Mouse (Mus musculus): ENCODE results near the gene Rnf126. TPM values are rescaled to one million over a fixed set of nuclear protein-coding genes. Genes with fewer than 3 reads are reported as not detected.

Rnf126 gene
- polyA plus RNA-seq, 1 experiment from 2014 or later: 90.7 TPM

DNA sequence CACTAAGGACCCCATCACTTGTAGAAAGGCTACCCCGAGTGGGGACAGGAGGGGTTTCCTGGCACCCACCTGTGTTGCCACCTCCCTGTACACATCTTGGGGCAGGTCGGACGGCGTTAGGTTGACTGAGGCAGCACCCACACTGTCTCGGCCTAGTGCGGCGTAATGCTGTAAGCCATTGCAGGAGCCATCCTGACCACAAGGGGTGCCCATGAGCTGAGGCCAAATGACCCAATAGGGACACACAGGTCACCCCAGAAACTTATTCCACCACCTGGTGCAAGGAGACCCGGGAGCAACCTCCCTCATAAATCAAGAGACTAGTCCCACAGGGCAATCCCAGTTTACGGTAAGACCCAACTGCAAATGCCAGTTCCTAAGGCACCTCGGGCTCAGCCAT is 28.5 kb downstream of the Rnf126 start:
- H3K36me3 ChIP-seq: peaks cover 99% of the 10 kb centered on the region
- no peak for ATAC-seq (ENCODE audit: low FRiP score)
- WGBS: 87% methylated on average over 10 of the region's 10 CpGs
- H3K4me2 ChIP-seq: no peak overlapping the region
- no peak overlapping the region for H3K9ac ChIP-seq
- H3K4me3 ChIP-seq: no peak overlapping the region
- H3K9me3 ChIP-seq: peaks cover 38% of the 10 kb centered on the region
- no peaks in the 10 kb centered on the region for H3K4me1 ChIP-seq (replicated peaks)
- peaks cover 23% of the 10 kb centered on the region for H3K27me3 ChIP-seq
- no peak overlapping the region for H3K27ac ChIP-seq

- H3K9me3 ChIP-seq: peaks cover 38% of the 10 kb centered on the region
Measured at GRCm38 (mm10) chr10:79736706-79737105, 30.0 kb downstream of the Rnf126 start.

DNA sequence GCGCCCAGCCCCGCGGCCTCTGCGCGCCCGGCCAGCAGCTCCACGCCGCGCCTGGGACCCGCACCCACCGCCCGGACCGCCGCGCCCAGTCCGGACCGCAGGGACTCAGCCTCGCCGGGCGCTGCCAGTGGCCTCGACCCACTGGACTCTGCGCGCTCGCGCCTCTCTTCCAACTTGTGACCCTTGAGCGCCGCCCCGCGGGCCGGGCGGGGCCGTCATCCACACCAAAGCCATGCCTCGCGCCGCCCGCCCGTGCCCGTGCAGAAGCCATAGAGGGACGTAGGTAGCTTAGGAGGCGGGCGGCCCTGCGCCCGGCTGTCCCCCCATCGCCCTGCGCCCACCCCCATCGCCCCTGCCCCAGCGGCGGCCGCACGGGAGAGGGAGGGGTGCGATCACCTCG is 31.4 kb downstream of the Rnf126 start:
- peaks cover 32% of the 10 kb centered on the region for H3K9me3 ChIP-seq
- ATAC-seq (ENCODE audit: low FRiP score): no peak
- H3K4me3 ChIP-seq: no peak overlapping the region
- WGBS: 31% methylated on average over 45 of the region's 52 CpGs
- H3K36me3 ChIP-seq: peaks cover 95% of the 10 kb centered on the region
- H3K4me2 ChIP-seq: 0 out of 2 replicates have a peak overlapping the region, but pooled peaks have one; percentile 4
- H3K4me1 ChIP-seq (replicated peaks): no peaks in the 10 kb centered on the region
- H3K27ac ChIP-seq: no peak overlapping the region
- peaks cover 23% of the 10 kb centered on the region for H3K27me3 ChIP-seq
- no peak overlapping the region for H3K9ac ChIP-seq

More at GRCm38 (mm10) chr10:79736706-79737105, 30.0 kb downstream of the Rnf126 start:
- no peak for ATAC-seq (ENCODE audit: low FRiP score)
- no peaks in the 10 kb centered on the region for H3K4me1 ChIP-seq (replicated peaks)
- 84% methylated on average over 14 of the region's 14 CpGs for WGBS
- H3K4me2 ChIP-seq: no peak overlapping the region
- H3K4me3 ChIP-seq: no peak overlapping the region
- H3K27me3 ChIP-seq: peaks cover 23% of the 10 kb centered on the region
- no peak overlapping the region for H3K27ac ChIP-seq
- peaks cover 100% of the 10 kb centered on the region for H3K36me3 ChIP-seq
- H3K9ac ChIP-seq: no peak overlapping the region

- Histone ChIP-seq H3K9me3 (peaks cover 16% of the 10 kb centered on the region), H3K9ac (no peak overlapping the region), H3K4me1 (replicated peaks) (no peaks in the 10 kb centered on the region; the same call in 1 of the 2 replicates), H3K27ac (no peak overlapping the region), H3K27me3 (peaks cover 23% of the 10 kb centered on the region), H3K4me2 (no peak overlapping the region), H3K36me3 (peaks cover 80% of the 10 kb centered on the region), H3K4me3 (no peak overlapping the region)
- no peak for ATAC-seq (ENCODE audit: low FRiP score)
- whole genome bisulfite sequencing: 95% methylated on average over 15 of the region's 15 CpGs
Measured at GRCm38 (mm10) chr10:79733847-79734246, 32.9 kb downstream of the Rnf126 start.

- H3K4me1 ChIP-seq (replicated peaks): no peaks in the 10 kb centered on the region; the same call in 1 of the 2 replicates
- 92% methylated on average over 1 of the region's 1 CpGs for WGBS
Measured at GRCm38 (mm10) chr10:79732500-79732899, 34.3 kb downstream of the Rnf126 start.

DNA sequence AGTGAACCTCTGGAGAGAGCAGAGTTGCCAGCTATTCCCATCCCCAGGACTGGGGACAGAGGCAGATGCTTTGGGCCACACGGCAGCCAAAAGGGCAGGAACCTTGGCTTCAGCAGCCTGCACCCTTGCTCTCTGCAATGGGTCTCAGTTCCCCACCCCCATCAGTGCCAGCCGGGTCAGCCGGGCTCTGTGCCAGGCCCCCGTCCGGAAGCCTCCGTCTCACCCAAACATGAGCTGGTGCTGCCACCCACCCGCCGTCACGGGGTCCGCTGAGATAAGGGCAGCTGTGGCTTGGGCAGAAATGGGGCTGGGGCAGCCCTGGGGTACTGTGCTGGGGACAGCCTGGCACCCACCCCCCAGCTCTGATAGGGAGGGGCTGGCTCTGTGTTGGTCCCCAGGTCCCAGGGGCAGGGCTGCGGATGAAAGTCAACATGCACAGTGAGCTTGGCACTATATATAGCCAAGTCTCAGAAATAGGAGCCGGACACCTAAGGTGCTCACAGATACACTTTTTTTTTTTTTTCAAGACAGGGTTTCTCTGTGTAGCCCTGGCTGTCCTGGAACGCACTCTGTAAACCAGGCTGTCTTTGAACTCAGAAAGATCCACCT is 37.3 kb downstream of the Rnf126 start:
- Histone ChIP-seq H3K27me3 (0 out of 2 replicates have a peak, but pooled peaks cover under 1% of the 10 kb centered on the region), H3K36me3 (peaks cover 36% of the 10 kb centered on the region), H3K4me2 (no peak overlapping the region), H3K4me3 (no peak overlapping the region), H3K4me1 (replicated peaks) (no peaks in the 10 kb centered on the region; the same call in 1 of the 2 replicates), H3K9ac (no peak overlapping the region), H3K27ac (no peak overlapping the region), H3K9me3 (no peaks in the 10 kb centered on the region; the same call in 1 of the 2 replicates)
- 0 out of 2 replicates have a peak, but pooled peaks have one; percentile 34 for ATAC-seq (ENCODE audit: low FRiP score)
- WGBS: 76% methylated on average over 13 of the region's 13 CpGs

More at GRCm38 (mm10) chr10:79732500-79732899, 34.3 kb downstream of the Rnf126 start:
- ATAC-seq (ENCODE audit: low FRiP score): no peak
- no peak overlapping the region for H3K4me2 ChIP-seq
- H3K36me3 ChIP-seq: peaks cover 66% of the 10 kb centered on the region
- no peak overlapping the region for H3K9ac ChIP-seq
- peaks cover 23% of the 10 kb centered on the region for H3K27me3 ChIP-seq
- peaks cover 5% of the 10 kb centered on the region; the same call in 1 of the 2 replicates for H3K9me3 ChIP-seq
- H3K4me3 ChIP-seq: no peak overlapping the region
- H3K27ac ChIP-seq: no peak overlapping the region

- Histone ChIP-seq H3K36me3 (peaks cover 27% of the 10 kb centered on the region), H3K4me2 (no peak overlapping the region), H3K9me3 (no peaks in the 10 kb centered on the region; the same call in 1 of the 2 replicates), H3K4me3 (no peak overlapping the region), H3K9ac (no peak overlapping the region), H3K27ac (no peak overlapping the region), H3K4me1 (replicated peaks) (no peaks in the 10 kb centered on the region; the same call in 1 of the 2 replicates), H3K27me3 (no peaks in the 10 kb centered on the region)
- 74% methylated on average over 28 of the region's 28 CpGs for WGBS
- no peak for ATAC-seq (ENCODE audit: low FRiP score)
Measured at GRCm38 (mm10) chr10:79728323-79729249, 38.2 kb downstream of the Rnf126 start.

- WGBS: 35% methylated on average over 11 of the region's 11 CpGs
- no peaks in the 10 kb centered on the region for H3K27me3 ChIP-seq
Measured at GRCm38 (mm10) chr10:79726090-79726489, 40.7 kb downstream of the Rnf126 start.

GRCm38 (mm10) chr10:79723692-79724091 is 43.1 kb downstream of the Rnf126 start:
- WGBS: 88% methylated on average over 7 of the region's 7 CpGs
- no peaks in the 10 kb centered on the region for H3K36me3 ChIP-seq
- peaks cover 7% of the 10 kb centered on the region for H3K4me1 ChIP-seq (replicated peaks)
- no peak overlapping the region for H3K9ac ChIP-seq
- H3K4me2 ChIP-seq: no peak overlapping the region
- peaks cover 19% of the 10 kb centered on the region for H3K27me3 ChIP-seq
- H3K27ac ChIP-seq: no peak overlapping the region
- H3K4me3 ChIP-seq: no peak overlapping the region
- ATAC-seq (ENCODE audit: low FRiP score): no peak
- H3K9me3 ChIP-seq: no peaks in the 10 kb centered on the region; the same call in 1 of the 2 replicates

More at GRCm38 (mm10) chr10:79726090-79726489, 40.7 kb downstream of the Rnf126 start:
- Histone ChIP-seq H3K36me3 (peaks cover 4% of the 10 kb centered on the region; the same call in 1 of the 2 replicates), H3K27ac (no peak overlapping the region), H3K4me3 (no peak overlapping the region), H3K9ac (no peak overlapping the region), H3K4me2 (no peak overlapping the region), H3K9me3 (no peaks in the 10 kb centered on the region; the same call in 1 of the 2 replicates), H3K4me1 (replicated peaks) (peaks cover 7% of the 10 kb centered on the region)
- ATAC-seq (ENCODE audit: low FRiP score): no peak

- Histone ChIP-seq H3K27ac (no peak overlapping the region), H3K4me3 (no peak overlapping the region), H3K4me2 (no peak overlapping the region), H3K4me1 (replicated peaks) (peaks cover 10% of the 10 kb centered on the region), H3K27me3 (peaks cover 25% of the 10 kb centered on the region), H3K9me3 (no peaks in the 10 kb centered on the region; the same call in 1 of the 2 replicates), H3K36me3 (no peaks in the 10 kb centered on the region), H3K9ac (no peak overlapping the region)
- ATAC-seq (ENCODE audit: low FRiP score): no peak
- 66% methylated on average over 6 of the region's 6 CpGs for WGBS
Measured at GRCm38 (mm10) chr10:79723047-79723446, 43.7 kb downstream of the Rnf126 start.

DNA sequence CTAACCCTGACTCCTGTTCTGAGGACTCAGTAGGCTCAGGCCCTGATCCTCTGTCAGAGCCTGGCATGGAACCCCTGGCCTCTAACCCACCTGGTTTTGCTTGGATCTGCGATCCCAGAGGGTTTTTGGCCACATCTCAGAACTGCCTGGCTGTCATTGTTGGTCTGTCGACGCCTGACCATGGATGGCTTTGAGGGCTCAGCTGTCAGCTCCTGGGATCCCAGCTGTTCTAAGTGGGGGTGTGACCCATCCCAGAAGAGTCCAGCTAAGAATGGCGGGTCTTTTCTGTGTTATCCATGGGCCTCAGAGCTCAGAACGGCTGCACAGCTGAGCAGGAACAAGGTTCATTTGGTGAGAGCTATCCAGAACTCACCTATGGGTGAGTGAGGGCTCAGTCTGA is 45.7 kb downstream of the Rnf126 start:
- Histone ChIP-seq H3K36me3 (no peaks in the 10 kb centered on the region), H3K27ac (no peak overlapping the region), H3K9ac (no peak overlapping the region), H3K4me3 (no peak overlapping the region), H3K4me2 (no peak overlapping the region), H3K4me1 (replicated peaks) (peaks cover 27% of the 10 kb centered on the region), H3K9me3 (no peaks in the 10 kb centered on the region), H3K27me3 (peaks cover 44% of the 10 kb centered on the region)
- no peak for ATAC-seq (ENCODE audit: low FRiP score)
- 76% methylated on average over 5 of the region's 5 CpGs for WGBS

All from hindbrain, embryonic 13.5 days (tissue).